Mouse (Mus musculus) left cerebral cortex, adult 2 months (tissue): ENCODE data around the gene Zc3hav1. TPM values are rescaled to one million over a fixed set of nuclear protein-coding genes. Genes with fewer than 3 reads are reported as not detected.

ENCODE experiments used
- DNase-seq, 2 experiments: peaks; one replicate each; pipeline ENCODE4 v3.0.0; 2021 to 2022; ENCODE audit warnings: low spot score in 2 of 2, mixed read lengths in 1 of 2; ENCODE audit errors: extremely low spot score in 1 of 2
- H3K27ac ChIP-seq: fragments of 200-600 bp; 2 replicates; pipeline ENCODE4 v1.8.1; 2022
- H3K4me3 ChIP-seq: fragments of 200-600 bp; 2 replicates; pipeline ENCODE4 v1.8.1; 2022
- CTCF ChIP-seq: fragments of 200-600 bp; IDR thresholded peaks from 2 replicates; pipeline ENCODE4 v1.8.1; 2022; ENCODE audit warnings: antibody characterized with exemption, mild to moderate bottlenecking, moderate library complexity
- intact Hi-C: fragments of 180-260 bp; cut with DNase I; formaldehyde crosslinking; loops from one replicate; pipeline ENCODE4 v1.15.1; 2025
- total RNA-seq, 2 experiments: library from RNA; stranded (reverse); gene quantifications; 2 replicates each; pipeline ENCODE4 v1.2.3; 2021

Zc3hav1 gene
- total RNA-seq, 2 experiments from 2014 or later: 2.5 to 3.1 TPM

DNA sequence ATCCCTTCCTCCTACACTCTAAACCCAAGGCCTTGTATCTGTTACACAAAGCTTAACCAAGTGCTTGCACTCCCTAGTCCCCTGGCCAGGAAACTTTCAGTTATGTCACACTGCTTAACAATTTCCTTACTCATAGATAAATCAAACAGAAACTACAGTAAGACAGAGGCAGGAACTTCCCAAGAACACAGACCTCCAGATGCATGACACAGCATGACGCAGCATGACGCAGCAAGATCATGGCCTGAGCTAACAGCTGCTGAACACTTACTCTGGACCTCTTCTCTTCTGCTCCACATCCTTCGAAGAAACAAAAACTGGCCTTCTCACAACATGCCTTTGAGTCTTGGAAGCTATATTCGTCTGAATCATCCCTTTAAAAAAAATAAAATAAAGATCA is 38.4 kb downstream of the Zc3hav1 start:
- no peak overlapping the region for H3K27ac ChIP-seq
- intact Hi-C loops: no loop called here
- H3K4me3 ChIP-seq: no peak overlapping the region
- no peak for DNase-seq
- TF ChIP-seq CTCF: no peak

DNA sequence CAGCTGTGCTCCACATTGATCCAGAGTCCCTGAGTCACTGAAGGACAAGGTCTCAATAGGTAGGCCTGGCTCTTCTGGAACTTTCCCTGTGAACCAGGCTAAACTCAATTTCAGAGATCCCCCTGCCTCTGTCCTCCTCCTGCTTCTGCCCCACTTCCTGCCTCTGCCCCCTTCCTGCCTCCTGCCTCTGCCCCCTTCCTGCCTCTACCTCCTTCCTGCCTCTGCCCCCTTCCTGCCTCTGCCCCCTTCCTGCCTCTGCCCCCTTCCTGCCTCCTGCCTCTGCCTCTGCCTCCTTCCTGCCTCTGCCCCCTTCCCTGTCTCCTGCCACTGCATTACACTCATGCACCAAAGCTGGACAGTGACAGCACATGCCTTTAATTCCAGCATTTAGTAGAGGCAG is 44.7 kb downstream of the Zc3hav1 start:
- DNase-seq: no peak
- intact Hi-C loops: no loop called here
- Histone ChIP-seq H3K4me3 (no peak overlapping the region), H3K27ac (no peak overlapping the region)
- no peak for TF ChIP-seq CTCF

DNA sequence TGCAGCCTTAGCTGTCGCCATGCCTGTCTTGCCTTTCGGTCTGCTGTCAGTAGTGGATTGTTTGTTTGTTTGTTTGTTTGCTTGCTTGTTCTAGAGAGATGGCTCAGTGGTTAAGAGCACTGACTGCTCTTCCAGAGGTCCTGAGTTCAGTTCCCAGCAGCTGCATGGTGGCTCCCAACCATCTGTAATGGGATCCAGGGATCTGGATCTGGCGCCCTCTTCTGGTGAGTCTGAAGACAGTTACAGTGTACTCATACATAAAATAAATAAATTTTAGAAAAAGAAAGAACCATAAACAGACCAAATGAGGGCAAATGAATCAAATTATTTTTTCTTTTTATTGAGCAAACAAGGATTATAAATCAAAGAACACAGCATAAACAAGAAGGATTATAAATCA is 49.4 kb downstream of the Zc3hav1 start:
- intact Hi-C loops: no loop called here
- no peak overlapping the region for H3K27ac ChIP-seq
- no peak for DNase-seq
- TF ChIP-seq CTCF: peak; percentile 33
- no peak overlapping the region for H3K4me3 ChIP-seq

DNA sequence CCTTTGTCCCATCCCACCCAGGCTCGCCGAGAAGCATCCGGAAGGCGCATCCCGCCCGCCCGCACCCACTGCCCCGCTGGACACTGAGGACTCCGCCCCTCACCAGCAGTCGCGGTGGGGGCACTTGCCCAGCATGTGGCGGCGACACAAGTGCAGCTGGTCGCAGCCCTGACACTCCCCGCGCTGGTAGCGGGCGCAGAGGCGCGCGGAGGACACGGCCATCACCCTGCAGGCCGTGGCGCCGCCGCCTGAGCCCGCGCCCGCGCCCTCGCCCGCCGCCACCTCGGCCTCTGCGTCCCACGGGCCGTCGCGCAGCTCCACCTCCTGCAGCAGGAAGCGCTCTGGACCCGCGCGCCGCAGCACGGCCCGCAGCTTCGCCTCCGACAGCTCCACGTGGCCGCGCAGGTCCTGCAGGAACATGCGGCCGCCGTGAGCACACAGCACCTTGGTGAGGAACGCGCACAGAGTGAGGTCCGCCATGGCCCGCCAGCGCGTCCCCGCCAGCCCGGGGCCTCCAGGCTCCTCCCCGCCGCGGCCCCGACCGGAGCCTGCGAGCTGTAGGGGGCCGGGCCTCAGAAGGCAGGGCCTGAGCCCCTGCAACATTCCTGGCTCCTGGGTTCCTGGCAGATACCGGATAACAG is 55.5 kb downstream of the Zc3hav1 start, which contains the start of gene Zc3hav1l:
Gene Zc3hav1l (minus strand): TSS at position 499 of the 641 bp plus-strand sequence.
- H3K27ac ChIP-seq: peak within 1 kb of the TSS; percentile 85

DNA sequence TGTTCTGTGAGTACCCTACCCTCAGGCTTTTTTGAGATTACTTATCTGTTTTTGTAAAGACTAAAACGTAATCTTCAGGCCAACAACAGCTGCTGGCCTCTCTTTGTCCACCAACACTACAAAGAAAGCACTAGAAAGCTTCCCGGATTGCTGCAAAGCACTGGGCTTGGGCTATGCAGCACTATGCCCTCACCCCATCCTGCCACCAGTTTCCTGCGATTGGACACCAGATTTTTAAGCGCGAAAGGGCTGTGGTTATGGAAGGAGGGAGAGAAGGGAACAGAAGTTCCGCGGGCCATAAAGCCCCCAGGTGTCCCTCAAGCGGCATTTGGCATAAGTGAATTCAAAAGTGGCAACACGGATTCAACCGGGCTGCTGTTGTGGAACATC is 56.2 kb downstream of the Zc3hav1 start:
- intact Hi-C loops: loop anchor here (2.0 kb wide), 1 partner anchor 43 kb away; the partner anchor contains the start of gene D630045J12Rik
- no peak for TF ChIP-seq CTCF
- H3K27ac ChIP-seq: no peak overlapping the region
- no peak for DNase-seq
- peak overlapping the region; percentile 57 for H3K4me3 ChIP-seq

More for the DNA sequence above, 55.5 kb downstream of the Zc3hav1 start, which contains the start of gene Zc3hav1l:
- intact Hi-C loops: loop anchor here (2.0 kb wide), 1 partner anchor 44 kb away; the partner anchor contains the start of gene D630045J12Rik
- TF ChIP-seq CTCF: no peak
- H3K4me3 ChIP-seq: peak within 1 kb of the TSS; percentile 57
- DNase-seq: peak; percentile 65 to 72

DNA sequence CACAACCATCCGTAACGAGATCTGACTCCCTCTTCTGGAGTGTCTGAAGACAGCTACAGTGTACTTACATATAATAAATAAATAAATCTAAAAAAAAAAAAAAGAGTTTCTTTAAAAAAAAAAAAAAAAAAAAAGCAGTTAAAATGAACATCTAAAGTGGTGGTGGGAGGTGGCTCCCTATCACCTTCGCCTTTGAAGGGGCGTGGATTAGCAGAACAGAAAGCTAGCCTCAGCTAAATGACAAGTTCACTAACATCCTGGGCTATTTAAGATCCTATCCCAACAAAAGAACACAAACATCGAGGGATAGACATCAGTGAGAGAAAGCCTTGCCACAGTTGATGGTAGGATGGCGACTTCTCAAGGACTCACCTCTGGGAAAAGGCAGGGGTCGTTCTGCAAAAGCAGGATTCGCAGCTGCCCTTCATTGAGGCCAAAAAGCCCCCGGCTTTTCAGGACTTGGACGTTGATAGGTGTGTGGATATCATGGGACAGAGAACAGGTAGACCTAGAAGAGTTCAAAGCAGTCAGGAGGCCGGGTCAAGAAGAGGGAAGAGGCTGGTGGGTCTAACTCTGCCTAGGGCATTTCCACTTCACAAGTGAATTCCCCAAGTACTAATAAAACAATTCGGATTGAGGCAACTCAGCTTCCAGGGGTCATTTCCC is 56.7 kb downstream of the Zc3hav1 start:
- intact Hi-C loops: loop anchor here (2.0 kb wide), 1 partner anchor 43 kb away; the partner anchor contains the start of gene D630045J12Rik
- no peak overlapping the region for H3K4me3 ChIP-seq
- no peak for TF ChIP-seq CTCF
- DNase-seq: no peak
- H3K27ac ChIP-seq: no peak overlapping the region

DNA sequence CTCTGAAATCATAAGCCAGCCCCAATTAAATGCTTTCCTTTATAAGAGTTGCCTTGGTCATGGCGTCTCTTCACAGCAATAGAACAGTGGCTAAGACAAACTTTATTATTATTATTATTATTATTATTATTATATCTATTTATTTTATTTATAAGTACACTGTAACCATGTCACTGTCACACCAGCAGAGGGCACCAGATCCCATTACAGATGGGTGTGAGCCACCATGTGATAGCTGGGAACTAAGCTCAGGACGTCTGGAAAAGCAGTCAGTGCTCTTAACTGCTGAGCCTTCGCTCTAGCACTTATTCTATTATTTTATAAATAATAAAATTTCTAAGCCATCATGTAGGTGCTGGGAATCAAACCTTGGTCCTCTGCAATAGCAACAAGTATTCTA is 60.7 kb downstream of the Zc3hav1 start:
- peak; percentile 14 for TF ChIP-seq CTCF
- DNase-seq: no peak
- Histone ChIP-seq H3K27ac (no peak overlapping the region), H3K4me3 (no peak overlapping the region)
- intact Hi-C loops: no loop called here

DNA sequence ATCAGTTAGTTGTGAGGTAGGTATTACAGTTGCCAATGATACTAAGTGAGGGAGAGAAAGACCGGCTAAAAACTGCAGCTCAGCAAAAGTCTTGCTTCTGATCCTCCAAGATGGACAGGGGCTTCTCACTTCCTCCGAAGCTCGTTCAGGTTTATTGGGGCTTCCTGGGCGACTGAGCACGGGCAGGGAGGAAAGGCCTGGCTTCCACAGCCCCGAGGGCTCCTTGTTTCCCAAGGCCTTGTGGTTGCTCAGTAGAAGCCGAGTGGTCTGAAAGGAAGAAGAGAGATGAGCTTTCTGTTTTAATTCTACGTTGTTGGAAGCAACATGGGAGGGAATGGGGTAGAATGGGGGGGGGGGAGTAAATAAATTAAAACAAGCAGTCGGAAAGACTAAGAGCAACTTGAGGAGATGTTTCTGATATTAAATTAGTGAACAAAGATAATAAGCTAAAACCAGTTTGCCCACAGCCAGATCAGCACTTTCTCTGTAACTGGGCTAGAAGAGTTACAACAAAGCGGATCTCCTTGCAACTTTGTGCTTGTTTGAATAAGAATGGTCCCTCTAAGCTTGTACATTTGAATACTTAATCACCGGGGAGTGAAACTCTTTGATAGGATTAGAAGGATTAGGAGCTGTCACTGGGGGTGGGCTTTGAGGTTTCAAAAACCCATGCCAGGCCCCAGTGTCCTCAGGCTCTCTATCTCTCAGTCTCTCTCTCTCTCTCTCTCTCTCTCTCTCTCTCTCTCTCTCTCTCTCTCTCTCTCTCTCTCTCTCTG is 61.3 kb downstream of the Zc3hav1 start:
- Histone ChIP-seq H3K27ac (no peak overlapping the region), H3K4me3 (no peak overlapping the region)
- intact Hi-C loops: no loop called here
- no peak for TF ChIP-seq CTCF
- DNase-seq: no peak

DNA sequence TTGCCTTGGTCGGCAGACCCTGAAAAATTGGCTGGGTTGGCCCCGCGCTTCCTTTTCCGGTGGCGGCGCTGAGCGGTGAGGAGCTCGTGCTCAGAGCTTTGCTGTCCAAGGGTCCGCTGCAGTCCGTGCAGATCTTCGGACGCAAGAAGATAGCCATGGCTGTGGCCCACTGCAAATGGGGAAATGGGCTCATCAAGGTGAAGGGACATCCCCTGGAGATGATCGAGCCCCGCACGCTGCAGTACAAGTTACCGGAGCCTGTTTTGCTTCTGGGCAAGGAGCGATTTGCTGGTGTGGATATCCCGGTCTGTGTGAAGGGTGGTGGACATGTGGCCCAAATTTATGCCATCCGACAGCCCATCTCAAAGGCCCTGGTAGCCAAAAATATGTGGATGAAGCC is 70.0 kb downstream of the Zc3hav1 start:
- Histone ChIP-seq H3K27ac (no peak overlapping the region), H3K4me3 (no peak overlapping the region)
- DNase-seq: no peak
- intact Hi-C loops: no loop called here
- no peak for TF ChIP-seq CTCF

DNA sequence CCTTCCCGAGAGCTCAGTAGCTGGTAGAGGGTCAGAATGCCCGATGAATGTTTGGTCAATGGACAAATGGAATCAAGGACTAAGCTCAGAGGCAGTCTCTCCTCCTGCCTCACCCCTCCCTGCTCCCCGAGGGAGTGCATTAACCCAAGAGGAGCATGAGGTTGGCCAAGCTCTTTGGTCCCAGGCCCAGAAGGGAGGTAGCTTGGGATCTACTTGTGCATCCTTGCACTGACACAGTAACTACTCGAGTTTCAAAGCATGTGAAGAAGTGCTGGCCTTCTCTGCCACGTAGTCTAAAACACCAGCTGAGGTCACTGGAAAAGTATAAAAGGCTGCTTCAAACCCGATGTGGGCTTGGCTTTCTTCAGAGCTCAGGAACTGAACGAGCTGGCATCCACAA is 89.9 kb downstream of the Zc3hav1 start:
- no peak for DNase-seq
- Histone ChIP-seq H3K4me3 (no peak overlapping the region), H3K27ac (no peak overlapping the region)
- intact Hi-C loops: no loop called here
- no peak for TF ChIP-seq CTCF

DNA sequence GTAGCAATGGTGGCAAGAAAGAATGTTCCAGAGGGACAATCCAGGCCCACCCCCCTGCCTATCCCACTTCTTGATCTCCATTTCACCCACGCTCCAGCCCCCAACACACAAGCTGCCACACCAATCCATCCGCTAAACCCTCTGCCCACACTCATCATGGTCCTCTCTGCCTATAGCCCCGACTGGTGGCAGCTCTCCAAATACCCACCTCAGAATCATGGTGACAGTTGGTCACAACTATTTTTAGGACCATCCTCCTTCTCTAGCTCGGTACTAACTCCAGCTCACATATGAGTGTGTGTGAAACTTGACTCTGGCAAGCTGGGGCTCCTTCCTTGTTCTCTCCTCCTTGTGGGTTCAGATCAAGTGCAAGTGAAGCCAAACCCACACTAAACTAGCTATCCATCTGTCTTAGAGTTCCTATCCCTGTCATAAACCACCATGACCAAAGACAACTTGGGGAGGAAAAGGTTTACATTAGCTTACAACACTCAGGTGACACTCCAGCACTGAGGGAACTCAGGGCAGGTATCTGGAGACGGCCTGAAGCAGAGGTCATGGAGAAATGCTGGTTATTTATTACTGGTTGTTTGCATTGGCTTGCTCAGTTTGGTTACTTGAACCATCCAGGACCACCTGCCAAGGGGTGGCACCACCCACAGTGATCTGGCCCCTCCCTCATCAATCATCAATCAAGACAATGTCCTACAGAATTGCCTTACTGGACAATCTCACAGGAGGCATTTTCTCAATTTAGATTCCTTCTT is 90.8 kb downstream of the Zc3hav1 start:
- Histone ChIP-seq H3K4me3 (no peak overlapping the region), H3K27ac (peak overlapping the region; percentile 45; the same call in 1 of the 2 replicates)
- intact Hi-C loops: loop anchor here (1.0 kb wide), 2 partner anchors 23 to 67 kb away; no protein-coding TSS in a partner anchor
- TF ChIP-seq CTCF: no peak
- peak; percentile 33 to 72 for DNase-seq
